Mouse (Mus musculus): ENCODE measurements around the gene Papolg. TPM values are rescaled to one million over a fixed set of nuclear protein-coding genes. Genes with fewer than 3 reads are reported as not detected.
"Not testable (repeated sequence)": the region's sequence is repeated elsewhere in the genome, so short reads cannot be mapped to it uniquely, and the experiment has no call there.

The Papolg gene
- 10 to 100 TPM; 20.7 to 22.1 (median 21.6) TPM for total RNA-seq (2022)

- DNase-seq (ENCODE audit: low spot score in 2 of 2) = peak; percentile 81 to 88
Observed at GRCm38 (mm10) chr11:23895060-23895426, at the start of gene Papolg. TSS of gene Papolg (minus strand) at chr11:23895253.

GRCm38 (mm10) chr11:23928146-23928545 lies 33.1 kb upstream of the Papolg start:
- DNase-seq (ENCODE audit: low spot score in 2 of 2) = not testable (repeated sequence)

GRCm38 (mm10) chr11:23927643-23928042 lies 32.6 kb upstream of the Papolg start:
- no peak for DNase-seq (ENCODE audit: low spot score in 2 of 2)

DNA sequence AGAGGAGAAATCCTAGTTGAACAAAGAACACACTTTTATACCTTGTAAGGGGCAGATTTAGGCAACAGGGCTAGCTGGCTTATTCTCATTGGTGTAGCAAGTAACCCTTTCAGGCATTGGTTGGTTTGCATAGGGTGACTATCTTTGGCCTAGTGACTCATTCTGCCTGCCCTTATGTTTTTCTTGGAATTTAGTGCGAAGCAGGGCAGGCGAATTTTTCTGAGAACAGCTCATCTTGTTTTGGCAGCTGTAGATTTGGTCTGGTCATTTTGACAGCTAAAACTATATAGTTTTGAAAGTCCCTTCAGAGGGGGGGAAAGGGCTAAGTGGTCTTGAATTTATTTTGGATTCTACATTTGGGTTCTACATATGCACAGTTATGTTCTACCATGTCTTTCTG lies 18.8 kb upstream of the Papolg start:
- not testable (repeated sequence) for DNase-seq (ENCODE audit: low spot score in 2 of 2)

DNA sequence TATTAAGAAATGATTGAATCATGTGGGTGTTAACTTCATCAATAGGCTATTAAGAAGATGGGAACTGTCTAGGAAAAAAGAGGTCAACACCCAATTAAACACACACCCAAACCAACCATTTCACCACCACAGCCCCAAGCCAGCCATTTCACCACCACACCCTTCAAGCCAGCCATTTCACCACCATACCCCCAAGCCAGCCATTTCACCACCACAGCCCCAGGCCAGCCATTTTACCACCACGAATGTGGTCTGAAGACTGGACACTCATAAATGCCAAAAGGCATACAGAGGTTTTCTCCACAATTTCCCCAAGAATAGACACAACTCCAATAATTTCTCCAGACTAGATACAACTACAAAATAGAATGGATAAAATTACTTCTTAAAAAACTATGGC lies 8.9 kb upstream of the Papolg start:
- no peak for DNase-seq (ENCODE audit: low spot score in 2 of 2)

- peak in 1 of 2 experiments; percentile 14 for DNase-seq (ENCODE audit: low spot score in 2 of 2)
Observed at GRCm38 (mm10) chr11:23894141-23895059, 653 bp downstream of the Papolg start.

GRCm38 (mm10) chr11:23893556-23893955 lies 1.5 kb downstream of the Papolg start:
- DNase-seq (ENCODE audit: low spot score in 2 of 2) = no peak

DNA sequence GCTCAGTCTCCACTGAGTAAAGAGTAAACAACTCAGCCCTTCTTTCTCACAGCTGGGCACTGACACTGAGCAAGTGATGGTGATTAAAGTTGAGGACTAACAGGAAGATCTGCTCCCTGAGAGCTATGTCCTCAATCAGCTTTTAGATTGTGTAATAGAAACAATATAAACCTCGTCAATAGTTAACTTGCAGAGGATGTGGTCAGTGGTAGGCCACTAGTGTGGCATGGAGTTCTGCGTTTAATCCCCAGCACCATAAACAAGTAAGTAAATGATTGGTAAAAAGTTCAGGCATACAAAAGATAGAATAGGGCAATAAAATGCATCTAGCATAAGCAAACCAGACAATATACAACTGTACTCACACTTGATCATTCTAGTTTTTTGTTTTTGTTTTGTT lies 30.7 kb downstream of the Papolg start:
- no peak for DNase-seq (ENCODE audit: low spot score in 2 of 2)

DNA sequence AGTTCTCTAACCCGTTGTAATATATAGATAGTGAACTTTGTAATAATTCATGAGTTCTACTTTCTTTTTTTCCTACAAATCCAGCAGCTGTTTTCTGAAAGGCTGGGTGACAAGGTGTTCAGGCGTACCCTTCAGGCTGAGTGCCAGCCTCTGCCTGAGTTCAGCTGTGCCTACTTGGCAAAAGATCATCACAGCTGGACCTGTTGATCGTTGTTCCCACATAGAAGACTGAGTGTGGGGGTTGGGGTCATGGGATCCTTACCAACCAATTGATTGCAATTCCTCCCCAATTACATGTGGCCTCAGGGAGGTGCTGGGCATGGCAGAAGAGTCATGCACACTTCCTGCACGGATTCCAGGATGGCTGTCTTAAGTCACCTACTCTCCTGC lies 38.3 kb downstream of the Papolg start:
- DNase-seq (ENCODE audit: low spot score in 2 of 2) = no peak

DNA sequence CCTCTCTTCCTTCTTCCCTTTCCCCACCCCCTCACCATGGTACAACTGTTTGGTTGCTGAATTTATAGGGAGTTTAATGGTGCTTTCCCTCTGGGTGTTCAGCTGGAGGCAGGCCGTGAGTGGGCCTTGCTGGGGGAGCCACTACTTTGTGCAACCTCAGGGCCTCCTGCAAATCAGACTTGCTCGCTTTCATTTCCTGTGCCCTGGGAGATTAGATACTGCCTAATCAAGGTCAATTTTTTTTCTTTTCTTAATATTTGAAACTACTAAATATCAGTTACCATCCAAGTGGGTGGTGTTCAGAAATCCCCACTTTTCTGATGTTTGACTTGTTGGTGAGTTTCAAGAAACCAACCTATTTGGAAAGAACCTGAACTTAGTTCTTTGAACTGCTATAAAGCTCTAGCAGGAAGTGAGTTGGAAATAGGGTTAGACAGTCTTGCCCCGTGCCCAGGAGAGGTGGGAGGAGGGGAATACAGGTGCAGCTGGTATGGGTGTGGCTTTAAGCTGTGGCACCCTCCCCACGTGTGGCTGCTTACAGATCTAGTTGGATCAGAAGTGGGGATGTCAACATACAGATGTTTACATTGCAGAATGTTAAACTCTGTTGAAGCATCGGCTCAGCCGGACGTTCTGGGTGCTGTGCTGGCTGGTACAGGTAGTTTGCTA lies 38.9 kb downstream of the Papolg start:
- DNase-seq (ENCODE audit: low spot score in 2 of 2) = no peak

DNA sequence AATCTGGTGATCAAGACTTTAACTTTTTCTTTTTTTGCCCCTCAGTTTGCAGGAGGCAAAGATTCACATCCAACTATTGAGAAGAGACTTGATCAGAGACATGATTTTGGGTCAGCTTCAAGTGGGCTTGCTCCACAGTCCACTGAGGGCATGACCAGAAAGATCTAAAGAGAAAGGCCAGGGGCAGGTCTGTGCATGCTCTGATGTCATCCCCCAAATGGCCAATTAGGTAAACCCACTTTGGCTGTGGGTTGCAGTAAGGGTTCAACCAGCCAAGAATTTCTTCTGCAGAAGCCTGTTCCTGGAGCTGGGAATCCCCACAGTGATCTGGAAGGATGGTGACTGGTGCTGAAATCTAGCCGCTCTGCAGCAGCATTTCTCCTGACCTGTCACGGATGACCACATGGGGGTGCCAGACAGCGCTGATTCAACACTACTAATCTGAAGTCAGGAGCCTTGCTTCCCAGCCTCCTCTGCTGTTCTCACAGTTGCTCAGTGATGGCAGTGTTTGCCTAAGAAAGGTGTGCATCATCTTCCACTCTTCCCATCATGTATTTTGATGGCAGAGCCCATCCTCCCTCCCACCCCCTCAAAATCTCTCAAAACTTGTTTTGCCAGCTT lies 39.8 kb downstream of the Papolg start:
- DNase-seq (ENCODE audit: low spot score in 2 of 2) = peak; percentile 36 to 44

DNA sequence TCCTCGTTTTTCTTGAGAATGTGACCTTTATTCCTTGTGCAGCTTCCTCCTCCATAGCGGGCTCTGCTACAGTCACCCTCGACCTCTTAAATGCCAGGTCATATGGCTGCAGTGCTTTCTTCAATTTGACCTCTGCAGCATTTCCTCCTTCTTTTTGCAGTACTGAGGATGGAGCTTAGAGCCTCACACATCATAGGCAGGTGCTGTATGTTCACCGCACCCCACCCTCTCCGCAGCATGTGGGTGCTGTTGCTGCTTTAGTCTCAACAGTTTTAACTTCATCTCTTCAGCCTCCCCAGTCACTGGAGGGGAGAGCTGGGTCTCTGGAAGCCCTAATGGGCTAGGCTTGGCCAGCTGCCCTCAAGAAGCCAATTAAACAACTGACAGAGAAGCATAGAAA lies 41.7 kb downstream of the Papolg start:
- no peak for DNase-seq (ENCODE audit: low spot score in 2 of 2)

GRCm38 (mm10) chr11:23846016-23846815 lies 48.8 kb downstream of the Papolg start:
- DNase-seq (ENCODE audit: low spot score in 2 of 2) = no peak

- DNase-seq (ENCODE audit: low spot score in 2 of 2) = no peak
Observed at GRCm38 (mm10) chr11:23823244-23823643, 71.8 kb downstream of the Papolg start.

- no peak for DNase-seq (ENCODE audit: low spot score in 2 of 2)
Observed at GRCm38 (mm10) chr11:23821652-23822051, 73.4 kb downstream of the Papolg start.

- no peak for DNase-seq (ENCODE audit: low spot score in 2 of 2)
Observed at GRCm38 (mm10) chr11:23820977-23821376, 74.1 kb downstream of the Papolg start.

GRCm38 (mm10) chr11:23818745-23819144 lies 76.3 kb downstream of the Papolg start:
- no peak for DNase-seq (ENCODE audit: low spot score in 2 of 2)
